Mouse (Mus musculus): ENCODE results near the gene Gm20422.
A peak's percentile ranks its signal among the peaks of the same experiment; 100 is the strongest.

Gene Gm20422

GRCm38 (mm10) chr8:69774503-69775148 lies at the start of gene Gm20422:
Gm20422 (minus strand) TSS chr8:69774886.
- DNase-seq (ENCODE audit: low read depth, low spot score): peak; percentile 99

GRCm38 (mm10) chr8:69822386-69823191 lies 47.9 kb upstream of the Gm20422 start, which contains the start of gene Lpar2:
Lpar2 (plus strand) TSS chr8:69822429.
- peak; percentile 80 for DNase-seq (ENCODE audit: low read depth, low spot score)

- peak; percentile 53 for DNase-seq (ENCODE audit: low read depth, low spot score)
Observed at GRCm38 (mm10) chr8:69821971-69822385, 47.3 kb upstream of the Gm20422 start.

- DNase-seq (ENCODE audit: low read depth, low spot score): no peak
Observed at GRCm38 (mm10) chr8:69820466-69820865, 45.8 kb upstream of the Gm20422 start.

GRCm38 (mm10) chr8:69815396-69815795 lies 40.7 kb upstream of the Gm20422 start:
- DNase-seq (ENCODE audit: low read depth, low spot score): no peak

- peak; percentile 73 for DNase-seq (ENCODE audit: low read depth, low spot score)
Observed at GRCm38 (mm10) chr8:69814881-69815280, 40.2 kb upstream of the Gm20422 start.

- no peak for DNase-seq (ENCODE audit: low read depth, low spot score)
Observed at GRCm38 (mm10) chr8:69809820-69810219, 35.1 kb upstream of the Gm20422 start.

- peak; percentile 29 for DNase-seq (ENCODE audit: low read depth, low spot score)
Observed at GRCm38 (mm10) chr8:69808864-69809403, 34.2 kb upstream of the Gm20422 start.

GRCm38 (mm10) chr8:69808094-69808863 lies 33.6 kb upstream of the Gm20422 start, which contains the start of gene Gmip:
Gmip (plus strand) TSS chr8:69808679.
- peak; percentile 82 for DNase-seq (ENCODE audit: low read depth, low spot score)

- no peak for DNase-seq (ENCODE audit: low read depth, low spot score)
Observed at GRCm38 (mm10) chr8:69807236-69807635, 32.5 kb upstream of the Gm20422 start.

- no peak for DNase-seq (ENCODE audit: low read depth, low spot score)
Observed at GRCm38 (mm10) chr8:69805491-69805890, 30.8 kb upstream of the Gm20422 start.

- DNase-seq (ENCODE audit: low read depth, low spot score): no peak
Observed at GRCm38 (mm10) chr8:69805086-69805485, 30.4 kb upstream of the Gm20422 start.

GRCm38 (mm10) chr8:69804537-69804936 lies 29.9 kb upstream of the Gm20422 start:
- DNase-seq (ENCODE audit: low read depth, low spot score): no peak

- DNase-seq (ENCODE audit: low read depth, low spot score): no peak
Observed at GRCm38 (mm10) chr8:69803366-69803765, 28.7 kb upstream of the Gm20422 start.

- no peak for DNase-seq (ENCODE audit: low read depth, low spot score)
Observed at GRCm38 (mm10) chr8:69802216-69802615, 27.5 kb upstream of the Gm20422 start.

GRCm38 (mm10) chr8:69801796-69802195 lies 27.1 kb upstream of the Gm20422 start:
- DNase-seq (ENCODE audit: low read depth, low spot score): no peak

GRCm38 (mm10) chr8:69799946-69800345 lies 25.3 kb upstream of the Gm20422 start:
- no peak for DNase-seq (ENCODE audit: low read depth, low spot score)

- DNase-seq (ENCODE audit: low read depth, low spot score): no peak
Observed at GRCm38 (mm10) chr8:69799261-69799660, 24.6 kb upstream of the Gm20422 start.

- DNase-seq (ENCODE audit: low read depth, low spot score): no peak
Observed at GRCm38 (mm10) chr8:69797661-69798060, 23.0 kb upstream of the Gm20422 start.

- DNase-seq (ENCODE audit: low read depth, low spot score): no peak
Observed at GRCm38 (mm10) chr8:69796721-69797345, 22.1 kb upstream of the Gm20422 start.

GRCm38 (mm10) chr8:69794901-69795300 lies 20.2 kb upstream of the Gm20422 start:
- no peak for DNase-seq (ENCODE audit: low read depth, low spot score)

Data from ZHBTc4 (cell line).